ENCODE assay signal across 15 mouse cellular contexts in genomic region chr2:169821021-169821441, GRCm38 (mm10).
A peak's percentile ranks its signal among the peaks of the same experiment; 100 is the strongest.
DNase-seq lines count a peak whose midpoint lies in the region; ATAC-seq lines count a peak whose summit lies in the region.
"Had no signal": no experiment of that assay in that cellular context is flagged by ENCODE, and none has a peak within 500 bp of the region (broad histone marks: within the 10 kb centered on the region; RNA-seq: fewer than 3 reads in every experiment).

No protein-coding gene starts in this region.

- H3K9ac ChIP-seq in kidney, embryonic 16.5 days (replicated peaks; ENCODE audit: low read length): no peak overlapping the region
- H3K9ac ChIP-seq: forebrain, embryonic 13.5 days; limb, embryonic 15.5 days had no signal

- intact Hi-C loops in heart, postnatal 25 days (cut with DNase I): no loop called here

- H3K9me3 ChIP-seq in kidney, embryonic 16.5 days (ENCODE audit: low read length): no peaks in the 10 kb centered on the region
- H3K9me3 ChIP-seq: embryonic facial prominence, embryonic 10.5 days; forebrain, embryonic 13.5 days; limb, embryonic 15.5 days had no signal

- no peaks in the 10 kb centered on the region for H3K36me3 ChIP-seq in kidney, embryonic 16.5 days (ENCODE audit: insufficient read depth, low read length)
- H3K36me3 ChIP-seq: embryonic facial prominence, embryonic 10.5 days; limb, embryonic 15.5 days had no signal

- H3K4me2 ChIP-seq in kidney, embryonic 16.5 days (replicated peaks; ENCODE audit: low read depth, low read length): no peak overlapping the region
- H3K4me2 ChIP-seq: forebrain, embryonic 13.5 days; limb, embryonic 15.5 days had no signal

- H3K4me3 ChIP-seq in kidney, embryonic 16.5 days (ENCODE audit: low read length): no peak overlapping the region
- H3K4me3 ChIP-seq: embryonic facial prominence, embryonic 10.5 days; forebrain, embryonic 13.5 days; limb, embryonic 15.5 days; myocyte had no signal

- H3K4me1 ChIP-seq in kidney, embryonic 16.5 days (ENCODE audit: insufficient read depth, low read length): peaks cover 18% of the 10 kb centered on the region
- H3K4me1 ChIP-seq: megakaryocyte, embryonic 14.5 days had no signal

- no peak for ATAC-seq in kidney, embryonic 16.5 days (ENCODE audit: low FRiP score, low TSS enrichment)
- ATAC-seq: forebrain, embryonic 13.5 days had no signal

- DNase-seq in kidney, adult 18-20 months: peak; percentile 41
- DNase-seq in adrenal gland, postnatal 25 days: peak; percentile 23
- DNase-seq in heart, postnatal 25 days (ENCODE audit: low spot score): peak; percentile 27
- peak; percentile 42 for DNase-seq in lung, postnatal 36 days
- no peak for DNase-seq in MN1 (ENCODE audit: low spot score)
- DNase-seq in spleen, postnatal 4 days (ENCODE audit: low spot score in 2 of 2): no peak
- DNase-seq: cerebellum, adult 11-12 months; right cerebral cortex, postnatal 4 days; thymus, adult 18-20 months had no signal

- no peak overlapping the region for H3K27ac ChIP-seq in kidney, embryonic 16.5 days (ENCODE audit: low read length)
- H3K27ac ChIP-seq: embryonic facial prominence, embryonic 10.5 days; forebrain, embryonic 13.5 days; limb, embryonic 15.5 days had no signal

- WGBS in kidney, embryonic 16.5 days: 87% methylated on average over 9 of the region's 9 CpGs

- no peaks in the 10 kb centered on the region for H3K27me3 ChIP-seq in kidney, embryonic 16.5 days (ENCODE audit: insufficient read depth, low read length)
- H3K27me3 ChIP-seq: megakaryocyte, embryonic 14.5 days had no signal

Comparison
In these comparisons a context has a peak if more than half of its experiments do, and no peak if none do; other contexts are left out.
1. DNase-seq: peak in kidney, adult 18-20 months (single experiment), adrenal gland, postnatal 25 days (single experiment), heart, postnatal 25 days (single experiment) and lung, postnatal 36 days (single experiment); none in MN1 (single experiment) and spleen, postnatal 4 days (0 of 2).